Mouse (Mus musculus): Measurements from ENCODE around the gene Alpi. TPM values are rescaled to one million over a fixed set of nuclear protein-coding genes. Genes with fewer than 3 reads are reported as not detected.

Alpi gene
- total and polyA plus RNA-seq, 2 experiments from 2014 or later: 0.49 TPM; not detected in 1

GRCm38 (mm10) chr1:87103936-87104335 lies 2.5 kb upstream of the Alpi start:
- WGBS: 74% methylated on average over 1 of the region's 1 CpGs
- Histone ChIP-seq H3K4me3 (ENCODE audit: low read depth, low read length) (no peak overlapping the region), H3K27ac (ENCODE audit: low read depth, low read length) (no peak overlapping the region), H3K27me3 (ENCODE audit: insufficient read depth, low read length) (no peaks in the 10 kb centered on the region), H3K9me3 (ENCODE audit: low read length) (no peaks in the 10 kb centered on the region), H3K36me3 (ENCODE audit: insufficient read depth, low read length) (no peaks in the 10 kb centered on the region), H3K9ac (replicated peaks; ENCODE audit: low read length, poor library complexity, severe bottlenecking) (no peak overlapping the region), H3K4me2 (ENCODE audit: low read depth, low read length, poor library complexity, severe bottlenecking) (no peak overlapping the region), H3K4me1 (ENCODE audit: insufficient read depth, low read length) (no peaks in the 10 kb centered on the region)
- no peak for TF ChIP-seq CTCF (IDR thresholded peaks at IDR 0.05)
- DNase-seq (ENCODE audit: low spot score): no peak
- no peak for ATAC-seq (ENCODE audit: low FRiP score)

- Histone ChIP-seq H3K4me1 (ENCODE audit: insufficient read depth, low read length) (peaks cover 2% of the 10 kb centered on the region; the same call in 1 of the 2 replicates), H3K27me3 (ENCODE audit: insufficient read depth, low read length) (no peaks in the 10 kb centered on the region), H3K4me2 (ENCODE audit: low read depth, low read length, poor library complexity, severe bottlenecking) (no peak overlapping the region), H3K4me3 (ENCODE audit: low read depth, low read length) (no peak overlapping the region), H3K9ac (replicated peaks; ENCODE audit: low read length, poor library complexity, severe bottlenecking) (no peak overlapping the region), H3K27ac (ENCODE audit: low read depth, low read length) (no peak overlapping the region), H3K36me3 (ENCODE audit: insufficient read depth, low read length) (no peaks in the 10 kb centered on the region), H3K9me3 (ENCODE audit: low read length) (no peaks in the 10 kb centered on the region)
- ATAC-seq (ENCODE audit: low FRiP score) (no peak), DNase-seq (ENCODE audit: low spot score) (no peak)
- TF ChIP-seq CTCF (IDR thresholded peaks at IDR 0.05): no peak
- 86% methylated on average over 3 of the region's 3 CpGs for WGBS
Measured at GRCm38 (mm10) chr1:87102114-87102513, 708 bp upstream of the Alpi start.

GRCm38 (mm10) chr1:87098358-87098975 lies 2.9 kb downstream of the Alpi start:
- WGBS: 16% methylated on average over 30 of the region's 30 CpGs
- H3K27ac ChIP-seq (ENCODE audit: low read depth, low read length): no peak overlapping the region
- ATAC-seq (ENCODE audit: low FRiP score): peak; percentile 69
- peaks cover 2% of the 10 kb centered on the region; the same call in 1 of the 2 replicates for H3K4me1 ChIP-seq (ENCODE audit: insufficient read depth, low read length)
- 0 out of 2 replicates have a peak overlapping the region, but pooled peaks have one; percentile 6 for H3K4me2 ChIP-seq (ENCODE audit: low read depth, low read length, poor library complexity, severe bottlenecking)
- H3K36me3 ChIP-seq (ENCODE audit: insufficient read depth, low read length): no peaks in the 10 kb centered on the region
- H3K4me3 ChIP-seq (ENCODE audit: low read depth, low read length): no peak overlapping the region
- peak; percentile 41 for DNase-seq (ENCODE audit: low spot score)
- no peak overlapping the region for H3K9ac ChIP-seq (replicated peaks; ENCODE audit: low read length, poor library complexity, severe bottlenecking)
- no peaks in the 10 kb centered on the region for H3K27me3 ChIP-seq (ENCODE audit: insufficient read depth, low read length)
- H3K9me3 ChIP-seq (ENCODE audit: low read length): no peaks in the 10 kb centered on the region
- TF ChIP-seq CTCF (IDR thresholded peaks at IDR 0.05): peak; percentile 65

- 78% methylated on average over 8 of the region's 8 CpGs for WGBS
- no peak for TF ChIP-seq CTCF (IDR thresholded peaks at IDR 0.05)
- no peak for ATAC-seq (ENCODE audit: low FRiP score)
- no peak for DNase-seq (ENCODE audit: low spot score)
- peaks cover 2% of the 10 kb centered on the region; the same call in 1 of the 2 replicates for H3K4me1 ChIP-seq (ENCODE audit: insufficient read depth, low read length)
- no peak overlapping the region for H3K4me2 ChIP-seq (ENCODE audit: low read depth, low read length, poor library complexity, severe bottlenecking)
- H3K36me3 ChIP-seq (ENCODE audit: insufficient read depth, low read length): no peaks in the 10 kb centered on the region
- H3K27me3 ChIP-seq (ENCODE audit: insufficient read depth, low read length): no peaks in the 10 kb centered on the region
- no peaks in the 10 kb centered on the region for H3K9me3 ChIP-seq (ENCODE audit: low read length)
- H3K27ac ChIP-seq (ENCODE audit: low read depth, low read length): no peak overlapping the region
- H3K9ac ChIP-seq (replicated peaks; ENCODE audit: low read length, poor library complexity, severe bottlenecking): no peak overlapping the region
- H3K4me3 ChIP-seq (ENCODE audit: low read depth, low read length): no peak overlapping the region
Measured at GRCm38 (mm10) chr1:87095642-87096041, 5.8 kb downstream of the Alpi start.

- TF ChIP-seq CTCF (IDR thresholded peaks at IDR 0.05): no peak
- Histone ChIP-seq H3K4me2 (ENCODE audit: low read depth, low read length, poor library complexity, severe bottlenecking) (no peak within 1 kb of the TSS), H3K27me3 (ENCODE audit: insufficient read depth, low read length) (no peaks in the 10 kb centered on the region), H3K9ac (replicated peaks; ENCODE audit: low read length, poor library complexity, severe bottlenecking) (no peak within 1 kb of the TSS), H3K27ac (ENCODE audit: low read depth, low read length) (no peak within 1 kb of the TSS), H3K9me3 (ENCODE audit: low read length) (no peaks in the 10 kb centered on the region), H3K36me3 (ENCODE audit: insufficient read depth, low read length) (no peaks in the 10 kb centered on the region), H3K4me1 (ENCODE audit: insufficient read depth, low read length) (no peaks in the 10 kb centered on the region), H3K4me3 (ENCODE audit: low read depth, low read length) (no peak within 1 kb of the TSS)
- DNase-seq (ENCODE audit: low spot score) (no peak), ATAC-seq (ENCODE audit: low FRiP score) (no peak)
- 82% methylated on average over 4 of the region's 4 CpGs for WGBS
Measured at GRCm38 (mm10) chr1:87089828-87090227, 11.6 kb downstream of the Alpi start, which contains the start of gene Alppl2. Gene Alppl2, minus strand, starts transcription at chr1:87089928.

- WGBS: 92% methylated on average over 11 of the region's 11 CpGs
- no peak for ATAC-seq (ENCODE audit: low FRiP score)
- Histone ChIP-seq H3K36me3 (ENCODE audit: insufficient read depth, low read length) (no peaks in the 10 kb centered on the region), H3K9me3 (ENCODE audit: low read length) (no peaks in the 10 kb centered on the region), H3K27ac (ENCODE audit: low read depth, low read length) (no peak overlapping the region), H3K27me3 (ENCODE audit: insufficient read depth, low read length) (no peaks in the 10 kb centered on the region), H3K4me1 (ENCODE audit: insufficient read depth, low read length) (no peaks in the 10 kb centered on the region), H3K4me3 (ENCODE audit: low read depth, low read length) (no peak overlapping the region), H3K9ac (replicated peaks; ENCODE audit: low read length, poor library complexity, severe bottlenecking) (no peak overlapping the region), H3K4me2 (ENCODE audit: low read depth, low read length, poor library complexity, severe bottlenecking) (no peak overlapping the region)
- TF ChIP-seq CTCF (IDR thresholded peaks at IDR 0.05): no peak
- DNase-seq (ENCODE audit: low spot score): no peak
Measured at GRCm38 (mm10) chr1:87089251-87089650, 12.2 kb downstream of the Alpi start.
